Mouse (Mus musculus) frontal cortex, postnatal 10 days (tissue): ENCODE data around the gene Gm10065.
"Not testable (repeated sequence)": the region's sequence is repeated elsewhere in the genome, so short reads cannot be mapped to it uniquely, and the experiment has no call there.

Experiments
- DNase-seq, 2 experiments: peaks; one replicate each; pipeline ENCODE4 v3.0.0; 2022; ENCODE audit warnings: low spot score in 2 of 2, mixed read lengths in 1 of 2

Gm10065 gene

DNA sequence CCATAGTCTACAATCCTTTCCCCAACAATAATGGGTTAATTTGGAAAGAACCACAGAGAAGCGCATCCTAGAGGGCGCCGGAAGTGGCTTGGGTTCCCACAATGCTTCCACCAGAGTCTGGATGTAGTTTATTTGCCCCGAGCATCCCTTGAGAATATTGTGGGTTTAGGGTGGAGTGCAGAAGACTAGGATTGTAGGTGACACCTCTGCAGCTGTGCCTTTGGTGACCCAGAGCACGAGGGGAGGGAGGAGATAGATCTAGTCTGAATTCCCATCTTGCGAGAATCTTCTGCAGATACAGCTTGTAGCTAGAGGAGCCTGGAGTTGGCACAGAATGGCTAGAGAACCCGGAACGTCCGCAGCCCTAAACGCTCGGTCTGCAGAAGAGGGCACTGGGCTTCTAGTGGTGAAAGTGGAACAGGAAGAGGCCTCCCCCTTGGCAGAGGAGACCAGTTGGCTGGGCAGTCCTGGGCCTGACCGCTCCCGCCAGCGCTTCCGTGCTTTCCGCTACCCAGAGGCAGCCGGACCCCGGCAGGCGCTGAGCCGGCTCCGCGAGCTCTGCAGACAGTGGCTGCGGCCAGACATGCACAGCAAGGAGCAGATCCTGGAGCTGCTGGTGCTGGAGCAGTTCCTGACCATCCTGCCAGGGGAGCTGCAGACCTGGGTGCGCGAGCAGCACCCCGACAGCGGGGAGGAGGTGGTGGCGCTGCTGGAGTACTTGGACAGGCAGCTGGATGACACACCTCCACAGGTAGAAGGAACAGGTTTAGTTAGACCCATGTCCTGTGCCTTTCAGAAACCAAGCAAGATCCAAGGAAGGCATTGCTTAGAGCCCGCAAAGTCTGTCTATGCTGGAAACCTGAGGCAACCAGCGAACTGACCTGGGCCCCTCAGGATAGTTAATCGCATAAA, at the start of gene Gm10065, which contains the start of gene Zkscan4:
Gene Gm10065 (minus strand): TSS at position 683 of the 912 bp plus-strand sequence.
Gene Zkscan4 (plus strand): TSS at position 149 of the 912 bp plus-strand sequence.
- DNase-seq = peak; percentile 63 to 66

DNA sequence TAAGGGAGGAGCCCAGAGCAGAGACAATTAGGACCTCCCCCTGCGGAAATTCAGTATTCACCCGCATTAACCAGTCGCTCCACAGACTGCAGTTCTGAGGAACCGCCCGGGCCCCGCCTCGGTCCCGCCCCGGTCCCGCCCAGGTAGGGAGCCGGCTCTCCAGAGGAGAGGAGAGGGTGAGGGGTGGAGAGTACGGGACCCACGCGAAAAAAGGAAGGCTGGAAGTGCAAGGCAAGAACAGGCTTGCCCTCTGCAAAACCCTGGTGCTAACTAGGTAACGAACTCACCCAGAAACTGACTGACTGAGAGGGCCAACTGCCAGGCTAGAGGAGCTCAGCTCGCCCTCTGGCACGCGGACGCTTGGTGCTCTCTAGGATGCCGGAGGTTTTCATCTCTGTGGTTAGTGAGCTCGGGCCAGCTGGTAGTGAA, 27.0 kb upstream of the Gm10065 start:
- DNase-seq = peak; percentile 34 to 64

DNA sequence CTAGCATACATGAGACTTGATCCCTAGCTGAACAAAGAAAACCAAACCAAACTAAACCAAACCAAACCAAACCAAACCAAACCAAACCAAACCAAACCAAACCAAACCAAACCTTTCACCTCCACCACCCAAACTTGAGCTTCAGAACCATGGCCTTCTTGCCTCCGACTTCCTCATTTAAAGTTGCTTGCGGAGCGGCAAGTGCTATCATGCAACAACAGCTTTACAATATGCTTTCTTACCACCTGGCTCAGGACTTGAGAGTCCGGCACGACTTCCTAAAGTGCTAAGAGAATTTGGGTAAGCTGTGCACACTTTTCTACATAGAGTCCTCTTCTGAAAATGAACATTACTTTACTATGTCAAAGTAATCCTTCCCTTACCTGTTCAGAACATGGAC, 23.1 kb upstream of the Gm10065 start:
- no peak for DNase-seq

DNA sequence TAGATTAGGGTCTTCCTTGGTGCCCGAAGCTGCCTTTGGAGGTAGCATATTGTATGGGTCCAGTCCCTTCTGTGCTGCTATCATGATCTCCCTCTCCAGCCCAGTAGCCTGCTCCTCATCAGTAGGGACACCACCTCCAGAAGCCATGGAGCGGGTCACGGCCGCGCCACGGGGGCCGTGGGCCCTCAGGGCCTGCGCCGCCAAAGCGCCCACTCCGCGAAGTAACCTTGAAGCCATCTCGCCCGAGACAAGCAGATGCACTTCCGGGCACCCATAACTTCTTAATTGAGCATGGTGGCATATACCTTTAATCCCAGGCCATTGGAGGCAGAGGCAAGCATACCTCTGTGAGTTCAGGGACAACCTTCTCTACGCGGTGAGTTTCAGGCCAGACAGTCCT, 21.9 kb upstream of the Gm10065 start, which contains the start of gene Gm11273:
Gene Gm11273 (minus strand): TSS at position 237 of the 400 bp plus-strand sequence.
- not testable (repeated sequence) for DNase-seq

DNA sequence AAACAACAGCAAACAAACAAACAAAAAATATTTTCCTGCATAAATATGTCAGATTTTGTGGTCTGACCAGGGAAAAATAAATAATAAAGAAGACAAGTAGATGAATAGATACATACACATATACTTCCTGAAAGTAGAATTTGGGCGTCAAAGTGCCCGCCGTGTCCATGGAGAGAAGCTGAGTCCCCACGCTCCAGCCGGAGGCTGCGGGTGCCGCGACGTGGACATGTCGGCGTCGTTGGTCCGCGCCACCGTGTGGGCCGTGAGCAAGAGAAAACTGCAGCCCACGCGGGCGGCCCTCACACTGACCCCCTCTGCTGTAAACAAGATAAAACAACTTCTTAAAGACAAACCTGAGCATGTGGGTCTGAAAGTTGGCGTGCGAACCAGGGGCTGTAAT, 15.8 kb upstream of the Gm10065 start, which contains the start of gene AK157302:
Gene AK157302 (plus strand): TSS at position 144 of the 400 bp plus-strand sequence.
- DNase-seq = no peak

GRCm38 (mm10) chr13:21492847-21493246, 13.6 kb upstream of the Gm10065 start:
- DNase-seq = no peak

- DNase-seq = no peak
Measured at GRCm38 (mm10) chr13:21486881-21487280, 7.6 kb upstream of the Gm10065 start.

DNA sequence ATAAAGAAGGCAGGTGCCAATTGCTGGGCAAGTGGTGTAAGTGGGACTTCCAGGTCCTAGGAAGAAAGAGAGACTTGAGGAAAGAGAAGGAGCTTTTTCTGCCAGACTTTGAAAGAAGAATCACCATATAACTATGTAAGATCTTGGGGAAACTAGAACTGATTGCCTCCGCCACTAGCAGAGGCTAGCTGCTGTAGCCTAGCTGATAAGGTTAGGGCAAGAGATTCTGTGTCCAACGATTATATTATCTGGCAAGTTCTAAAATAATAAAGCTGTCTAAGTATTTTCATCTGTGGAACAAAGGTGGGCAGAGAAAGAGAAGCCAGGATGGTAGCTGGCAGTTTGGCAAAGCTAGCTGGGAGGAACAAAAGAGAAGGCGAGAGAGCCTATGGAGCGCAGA, 6.8 kb downstream of the Gm10065 start:
- no peak for DNase-seq

DNA sequence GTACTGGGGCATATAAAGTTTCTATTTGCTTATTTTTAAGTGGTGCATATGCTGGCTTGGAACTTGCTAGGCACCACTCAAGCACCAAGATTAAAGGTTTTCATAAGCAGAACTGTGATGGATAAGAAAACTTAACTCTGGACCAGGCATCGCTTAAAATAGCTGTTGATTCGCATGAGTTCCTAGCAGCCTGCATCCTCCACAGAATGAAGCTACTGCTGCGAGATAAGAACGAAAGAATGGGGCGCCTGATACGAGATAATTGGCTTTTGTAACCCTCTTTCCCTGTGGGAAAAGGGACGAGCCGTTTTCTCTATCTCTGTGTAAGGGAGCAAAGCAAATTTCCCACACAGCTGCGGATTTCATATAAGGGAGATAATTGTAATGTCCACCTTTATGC, 10.1 kb downstream of the Gm10065 start:
- no peak for DNase-seq

DNA sequence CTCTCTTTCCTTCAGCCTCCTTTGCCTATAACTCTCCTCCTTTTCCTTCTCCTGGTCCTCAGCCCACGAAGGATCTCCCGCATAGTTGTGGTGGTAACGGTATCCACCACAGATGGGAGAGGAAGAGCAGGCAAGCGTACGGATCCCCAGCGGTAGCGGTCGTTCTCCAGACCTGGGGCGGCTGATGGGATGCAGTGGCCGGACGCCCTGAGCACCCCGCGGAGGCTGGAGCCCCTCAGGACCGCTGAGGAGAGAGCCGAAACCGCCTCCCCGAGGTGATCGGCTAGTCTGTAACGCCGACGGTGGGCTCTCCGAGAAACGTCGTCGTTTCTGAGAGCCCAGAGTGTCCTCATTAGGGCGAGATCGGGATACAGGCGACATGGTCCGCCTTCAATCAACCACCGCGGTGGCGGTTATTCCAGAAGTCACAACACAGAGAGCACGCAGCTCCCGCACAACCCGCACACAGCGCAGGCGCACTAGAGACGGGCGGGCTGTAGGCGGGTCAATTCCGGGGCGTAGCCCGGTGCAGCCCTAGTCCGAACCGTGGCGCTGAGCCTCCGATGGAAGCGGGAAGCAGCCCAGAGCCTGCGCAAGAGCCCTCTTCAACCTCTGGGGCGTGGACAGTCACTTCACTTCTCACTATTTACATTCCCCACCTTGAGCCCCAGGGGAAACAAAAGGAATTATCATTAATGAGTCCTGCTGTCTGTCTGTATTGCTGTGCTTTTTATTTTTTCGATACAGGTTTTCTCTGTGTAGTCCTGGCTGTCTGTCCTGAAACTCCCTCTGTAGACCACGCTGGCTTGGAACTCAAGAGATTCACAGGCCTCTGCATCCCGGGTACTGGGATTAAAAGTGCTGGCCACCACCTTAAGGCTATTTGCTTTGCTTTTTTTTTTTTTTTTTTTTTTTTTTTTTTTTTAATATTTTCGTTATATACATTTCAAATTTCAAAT, 10.9 kb downstream of the Gm10065 start, which contains the start of gene Nkapl:
Gene Nkapl (minus strand): TSS at position 449 of the 959 bp plus-strand sequence.
- DNase-seq = peak; percentile 32 to 70

DNA sequence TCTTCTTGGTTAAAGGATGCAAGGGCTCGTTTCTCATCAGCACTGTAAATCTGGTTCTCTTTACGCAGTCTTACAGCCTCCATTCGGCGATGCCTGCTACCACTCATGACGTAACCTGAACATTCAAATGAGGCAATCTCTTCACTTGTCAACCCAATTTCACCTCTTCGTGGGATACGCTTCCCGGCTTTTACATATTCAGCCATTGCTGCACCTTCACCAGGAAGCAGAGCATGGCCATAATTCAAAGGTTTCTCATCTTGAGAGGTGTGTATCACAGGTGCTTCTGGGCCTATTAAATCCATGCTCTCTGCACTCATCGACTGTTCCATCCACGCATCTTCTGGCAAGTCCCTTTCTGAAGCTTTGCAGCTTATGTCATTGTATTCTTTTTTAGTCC, 11.9 kb downstream of the Gm10065 start:
- no peak for DNase-seq

DNA sequence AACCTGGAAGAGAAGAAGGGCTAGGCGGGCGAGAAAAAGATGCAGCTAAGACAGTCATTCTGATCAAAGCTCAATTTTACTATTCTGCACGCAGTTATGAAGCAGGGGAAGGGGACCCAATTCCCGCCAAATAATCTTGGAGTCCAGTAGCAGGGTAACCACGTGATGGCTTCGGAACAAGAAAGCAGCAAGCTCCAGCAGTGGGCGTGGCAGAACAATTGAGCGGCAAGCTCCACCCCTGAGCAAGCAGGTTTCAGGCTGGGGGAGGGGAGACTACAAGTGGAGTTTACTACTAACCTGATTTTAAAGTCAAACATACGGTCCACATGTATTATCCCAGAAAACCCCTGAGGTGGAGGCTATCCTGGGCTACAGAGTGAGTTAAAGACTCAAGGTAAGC, 16.7 kb downstream of the Gm10065 start:
- not testable (repeated sequence) for DNase-seq

- DNase-seq = no peak
Measured at GRCm38 (mm10) chr13:21456347-21456746, 22.9 kb downstream of the Gm10065 start.

DNA sequence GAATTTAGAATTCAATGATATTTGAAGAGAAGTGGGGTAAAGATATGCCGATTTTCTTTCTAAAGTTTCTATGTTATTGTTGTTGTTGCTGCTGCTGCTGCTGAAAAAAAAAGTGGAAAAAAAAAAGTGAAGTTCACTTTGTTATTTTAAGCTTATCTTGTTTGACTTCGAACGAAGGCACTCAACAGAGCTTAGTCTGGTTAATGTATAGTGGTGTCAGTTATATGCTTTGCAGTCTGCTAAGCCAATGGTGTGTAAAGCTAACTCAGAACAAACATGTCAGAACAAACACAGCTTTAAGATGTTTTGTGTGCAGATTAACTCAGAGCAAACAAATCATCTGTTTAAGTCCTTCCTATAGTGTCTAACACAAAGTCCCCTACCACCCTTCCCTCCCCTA, 25.1 kb downstream of the Gm10065 start:
- DNase-seq = no peak

DNA sequence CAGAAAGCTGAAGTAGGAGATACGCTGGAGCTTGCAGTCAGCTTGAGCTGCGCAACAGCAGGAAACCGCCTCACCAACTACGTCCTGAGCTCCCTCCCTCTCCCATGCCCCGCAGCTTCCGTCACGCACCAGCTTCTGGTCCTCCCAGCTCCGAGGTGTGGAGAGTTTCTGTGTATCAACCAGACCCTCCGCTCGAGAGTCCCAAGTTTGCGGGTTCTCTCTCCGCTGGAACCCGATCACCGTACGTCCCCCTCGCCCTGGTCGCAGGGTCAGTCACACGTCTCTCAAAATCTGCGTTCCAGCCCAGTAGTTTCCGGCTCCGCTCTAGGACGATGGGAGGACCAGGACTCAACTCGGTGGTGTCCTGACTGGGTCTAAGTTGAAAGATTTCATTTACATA, 25.8 kb downstream of the Gm10065 start, which contains the start of gene Zscan26:
Gene Zscan26 (minus strand): TSS at position 282 of the 400 bp plus-strand sequence.
- peak; percentile 44 to 71 for DNase-seq

- no peak for DNase-seq
Measured at GRCm38 (mm10) chr13:21453042-21453441, 26.2 kb downstream of the Gm10065 start.

GRCm38 (mm10) chr13:21447856-21448614, 31.2 kb downstream of the Gm10065 start:
- no peak for DNase-seq

DNA sequence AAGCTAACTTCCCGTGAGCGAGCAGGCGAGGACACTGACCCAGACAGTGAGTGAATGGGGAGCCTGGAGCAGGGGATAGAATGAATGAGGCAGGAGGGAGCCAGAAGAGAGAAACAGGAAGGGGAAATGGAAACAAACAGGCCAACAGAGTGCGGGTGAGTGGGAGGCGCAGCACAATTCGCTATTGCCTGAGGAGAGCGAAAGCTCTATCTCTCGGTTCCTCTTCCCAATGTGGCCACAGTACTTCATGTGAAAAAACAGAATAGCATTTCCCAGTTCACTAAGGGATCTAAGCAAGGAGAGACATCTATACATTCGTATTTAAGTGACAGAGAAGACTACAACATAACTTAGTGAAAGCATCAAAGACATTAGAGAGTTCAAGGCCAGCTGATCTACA, 32.4 kb downstream of the Gm10065 start:
- no peak for DNase-seq

DNA sequence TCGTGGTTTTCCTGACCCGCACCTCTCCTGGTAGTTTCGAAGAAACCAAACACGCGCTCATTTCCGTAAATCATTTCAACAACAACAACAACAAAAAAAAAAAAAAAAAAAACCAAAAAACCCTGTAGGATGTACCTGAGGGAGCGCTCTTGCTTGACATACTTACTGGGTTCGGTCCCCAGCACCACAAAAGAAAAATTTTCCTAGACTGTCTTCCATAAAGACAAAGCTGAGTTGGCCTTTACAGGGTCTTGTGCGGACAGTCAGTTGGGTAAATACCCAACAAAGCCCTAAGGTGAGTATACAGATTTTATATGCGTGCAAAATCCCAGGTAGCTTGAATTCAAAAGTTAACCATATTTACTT, 38.1 kb downstream of the Gm10065 start:
- no peak for DNase-seq

- peak; percentile 66 to 68 for DNase-seq
Measured at GRCm38 (mm10) chr13:21440503-21441206, 38.6 kb downstream of the Gm10065 start, which contains the start of gene Pgbd1. TSS of gene Pgbd1 (minus strand) at chr13:21441058.
